Mouse (Mus musculus): ENCODE results near the gene Stxbp2.

The Stxbp2 gene

DNA sequence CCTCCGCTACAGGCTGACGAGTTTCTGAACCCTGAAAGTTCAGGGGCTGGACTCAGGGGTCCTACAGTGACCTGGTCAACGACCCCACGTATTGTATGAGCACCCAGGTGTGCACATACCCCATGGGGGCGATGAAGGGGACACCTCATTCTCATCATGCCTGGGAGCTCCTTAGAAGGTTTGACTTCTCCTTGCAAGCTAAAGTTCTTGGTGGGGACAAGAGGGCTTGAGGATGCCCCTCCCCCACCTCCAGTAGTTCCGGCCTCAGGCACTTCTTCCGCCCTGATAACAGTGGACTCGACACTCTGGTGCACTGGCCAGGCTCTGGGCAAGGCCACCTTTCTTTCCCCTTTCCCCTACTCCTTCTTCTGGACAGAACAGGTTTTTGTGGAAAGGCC is 722 bp downstream of the Stxbp2 start:
- no peak for DNase-seq (ENCODE audit: low spot score in 2 of 2)

DNA sequence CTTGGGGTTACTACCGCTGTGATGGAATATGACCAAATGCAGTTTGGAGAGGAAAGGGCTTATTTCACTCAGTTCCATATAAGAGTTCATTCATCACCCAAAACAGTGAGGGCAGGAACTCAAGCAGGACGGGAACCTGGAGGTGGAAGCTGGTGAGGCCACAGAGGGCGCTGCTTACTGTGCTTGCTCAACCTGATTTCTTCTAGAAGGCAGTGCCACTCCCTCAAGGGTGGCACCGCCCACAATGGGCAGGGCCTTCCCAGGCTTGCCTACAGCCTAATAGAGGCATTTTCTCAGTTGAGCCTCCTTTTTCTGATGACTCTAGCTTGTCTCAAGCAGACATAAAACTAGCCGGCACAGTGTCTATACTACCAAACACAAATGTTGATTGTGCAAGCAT is 15.0 kb downstream of the Stxbp2 start:
- DNase-seq (ENCODE audit: low spot score in 2 of 2): no peak

DNA sequence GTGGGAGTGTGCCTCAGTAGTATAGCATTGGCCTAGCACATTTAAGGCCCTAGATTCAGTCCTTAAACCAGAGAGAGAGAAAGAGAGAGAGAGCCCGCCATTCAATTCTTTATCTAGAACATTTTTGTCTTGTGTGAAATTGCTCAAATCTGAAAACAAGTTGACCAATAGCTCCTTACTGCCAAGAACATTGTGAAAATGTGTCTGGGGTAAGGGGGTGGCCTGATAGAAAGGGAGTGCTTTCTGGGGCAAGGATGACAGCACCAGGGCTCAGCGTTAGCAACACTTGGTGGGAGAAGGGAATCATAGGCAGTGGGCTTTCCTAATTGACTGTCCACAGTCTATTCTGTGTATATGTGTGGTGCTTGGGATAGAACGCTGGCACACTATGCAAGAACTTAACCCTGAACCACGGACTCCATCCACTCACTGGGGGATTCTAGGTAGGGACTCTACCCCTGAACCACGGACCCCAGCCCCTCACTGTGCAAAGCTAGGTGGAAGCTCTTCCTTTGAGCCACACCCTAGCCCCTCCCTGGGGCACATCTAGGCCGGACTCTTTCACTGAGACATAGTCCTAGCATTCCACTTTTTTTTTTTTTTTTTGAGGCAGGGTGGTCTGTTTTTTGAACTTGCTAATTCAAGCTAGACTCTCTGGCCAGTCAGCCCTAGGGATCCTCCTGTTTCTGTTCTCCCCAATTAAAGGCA is 16.2 kb downstream of the Stxbp2 start:
- no peak for DNase-seq (ENCODE audit: low spot score in 2 of 2)

DNA sequence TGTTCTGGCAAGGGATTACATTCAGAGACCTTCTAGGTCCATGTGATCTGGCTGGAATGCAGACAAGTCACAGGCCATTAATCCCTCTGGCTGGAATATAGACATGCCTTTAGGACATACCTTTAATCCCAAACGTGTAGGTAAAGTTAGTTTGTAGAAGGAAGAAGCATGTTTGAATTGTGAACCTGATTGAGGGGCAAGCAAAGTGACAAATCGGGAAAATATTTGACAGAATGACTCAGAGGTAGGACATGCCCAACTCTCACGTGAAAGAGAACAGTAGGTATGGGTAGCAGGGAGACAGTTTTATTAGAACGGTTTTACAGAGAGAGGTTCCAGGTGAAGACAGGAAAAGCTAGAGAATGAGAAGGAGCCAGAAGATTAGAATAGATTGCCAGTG is 16.8 kb downstream of the Stxbp2 start:
- no peak for DNase-seq (ENCODE audit: low spot score in 2 of 2)

DNA sequence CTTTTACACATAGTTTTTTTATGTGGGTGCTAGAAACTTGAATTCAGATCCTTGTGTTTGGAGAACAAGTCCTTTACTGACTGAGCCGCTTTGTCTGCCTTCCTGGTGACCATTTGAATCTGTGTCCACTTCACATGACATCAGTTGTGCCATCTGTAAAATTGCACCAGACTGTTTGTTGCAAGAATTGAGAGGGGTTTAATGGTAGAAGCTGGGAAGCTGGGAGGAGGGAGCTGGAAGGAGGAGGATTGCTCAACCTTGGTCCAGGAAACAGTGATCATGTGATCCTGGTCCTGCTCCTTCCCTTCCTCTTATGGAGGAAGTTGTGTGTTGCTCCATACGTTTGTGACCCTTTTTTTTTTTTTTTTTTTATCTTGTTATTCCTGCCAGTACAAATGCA is 17.5 kb downstream of the Stxbp2 start:
- no peak for DNase-seq (ENCODE audit: low spot score in 2 of 2)

DNA sequence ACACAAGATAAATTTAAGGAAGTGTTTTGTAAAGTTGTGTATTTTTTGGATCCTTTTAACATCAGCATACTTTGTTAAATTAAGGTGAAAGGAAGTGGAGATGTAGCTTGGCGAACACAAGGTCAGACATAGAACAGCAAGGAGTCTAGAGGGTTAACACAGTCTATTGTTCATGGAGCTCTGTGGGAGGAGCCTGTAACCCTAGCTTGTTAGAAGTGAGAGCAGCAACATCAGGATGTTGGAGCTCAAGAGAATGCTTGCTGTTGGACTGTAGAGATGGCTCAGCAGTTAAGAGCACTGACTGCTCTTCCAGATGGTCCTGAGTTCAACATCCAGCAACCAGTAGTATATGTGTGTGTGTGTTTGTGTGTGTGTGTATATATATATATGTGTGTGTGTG is 18.2 kb downstream of the Stxbp2 start:
- no peak for DNase-seq (ENCODE audit: low spot score in 2 of 2)

DNA sequence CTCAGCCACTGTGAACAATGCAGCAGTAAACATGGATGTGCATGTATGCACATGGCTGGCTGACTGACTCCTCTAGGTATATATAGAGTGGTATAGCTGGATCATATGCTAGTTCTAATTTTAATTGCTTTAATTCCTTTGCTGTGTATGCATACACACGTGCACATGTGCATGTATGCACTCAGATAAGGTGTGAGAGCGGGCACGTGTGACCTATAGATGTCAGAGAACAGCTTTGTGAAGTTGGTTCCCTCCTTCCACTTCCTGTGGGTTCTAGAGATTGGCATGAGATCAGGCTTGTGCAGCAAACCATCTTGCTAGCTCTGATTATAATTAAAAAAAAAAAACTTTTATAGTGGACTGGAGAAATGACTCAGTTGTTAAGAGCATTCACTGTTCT is 22.1 kb downstream of the Stxbp2 start:
- no peak for DNase-seq (ENCODE audit: low spot score in 2 of 2)

DNA sequence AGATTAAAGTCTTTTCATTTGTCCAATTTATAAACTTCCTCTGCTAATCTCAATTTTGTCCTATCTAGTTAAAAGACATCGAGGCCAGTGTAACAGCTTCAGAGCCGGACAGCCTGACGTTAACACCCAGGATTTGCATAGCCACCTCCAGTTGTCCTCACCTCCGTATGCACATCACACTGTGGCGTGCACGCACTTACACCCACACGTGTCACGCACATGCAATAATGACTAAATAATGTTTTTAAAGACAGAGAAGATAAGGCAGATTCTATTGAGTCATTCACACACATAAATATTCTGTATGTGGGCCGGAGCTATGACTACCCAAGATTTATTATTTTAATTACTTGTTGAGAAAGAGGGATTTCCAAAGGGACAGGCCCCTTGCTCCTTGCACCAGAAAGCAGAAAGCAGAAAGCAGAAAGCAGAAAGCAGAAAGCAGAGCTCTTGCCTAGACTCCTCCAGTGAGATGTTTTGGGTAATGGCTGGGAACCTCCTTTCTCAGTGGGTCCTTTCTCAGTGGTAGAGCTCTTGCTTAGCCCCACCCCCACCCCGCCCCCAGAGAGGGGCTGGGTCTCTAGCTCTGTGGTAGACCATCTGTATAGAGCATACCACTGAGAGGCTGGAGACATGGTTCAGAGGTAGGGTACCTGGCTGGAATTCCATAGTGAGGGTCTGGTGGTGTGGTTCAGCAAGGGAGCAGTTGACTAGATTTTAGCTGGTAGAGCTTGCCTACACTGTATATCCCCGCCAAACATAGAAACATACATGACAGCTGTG is 24.2 kb downstream of the Stxbp2 start:
- no peak for DNase-seq (ENCODE audit: low spot score in 2 of 2)

DNA sequence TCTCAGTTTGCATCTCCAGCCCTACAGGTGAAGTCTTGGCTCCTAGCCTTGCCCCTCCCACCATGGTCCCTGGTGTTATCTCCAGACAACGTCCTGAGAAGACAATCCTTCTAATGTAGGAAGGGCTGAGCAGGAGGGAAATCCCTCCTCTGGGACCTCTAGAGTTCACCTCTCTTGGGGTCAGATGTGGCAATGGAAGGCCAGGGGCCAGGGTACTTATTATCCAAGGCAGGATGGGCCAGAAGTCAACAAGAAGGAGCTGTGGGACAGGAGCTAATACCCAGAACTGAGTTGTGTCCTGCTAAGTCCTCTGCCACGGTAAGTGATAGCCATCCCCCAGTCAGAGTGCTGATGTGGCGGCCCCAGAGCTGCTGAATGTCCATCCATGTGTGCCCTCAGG is 24.8 kb downstream of the Stxbp2 start, which contains the start of gene Retn:
TSS of gene Retn (plus strand) at position 245 of the 400 bp plus-strand sequence.
- no peak for DNase-seq (ENCODE audit: low spot score in 2 of 2)

DNA sequence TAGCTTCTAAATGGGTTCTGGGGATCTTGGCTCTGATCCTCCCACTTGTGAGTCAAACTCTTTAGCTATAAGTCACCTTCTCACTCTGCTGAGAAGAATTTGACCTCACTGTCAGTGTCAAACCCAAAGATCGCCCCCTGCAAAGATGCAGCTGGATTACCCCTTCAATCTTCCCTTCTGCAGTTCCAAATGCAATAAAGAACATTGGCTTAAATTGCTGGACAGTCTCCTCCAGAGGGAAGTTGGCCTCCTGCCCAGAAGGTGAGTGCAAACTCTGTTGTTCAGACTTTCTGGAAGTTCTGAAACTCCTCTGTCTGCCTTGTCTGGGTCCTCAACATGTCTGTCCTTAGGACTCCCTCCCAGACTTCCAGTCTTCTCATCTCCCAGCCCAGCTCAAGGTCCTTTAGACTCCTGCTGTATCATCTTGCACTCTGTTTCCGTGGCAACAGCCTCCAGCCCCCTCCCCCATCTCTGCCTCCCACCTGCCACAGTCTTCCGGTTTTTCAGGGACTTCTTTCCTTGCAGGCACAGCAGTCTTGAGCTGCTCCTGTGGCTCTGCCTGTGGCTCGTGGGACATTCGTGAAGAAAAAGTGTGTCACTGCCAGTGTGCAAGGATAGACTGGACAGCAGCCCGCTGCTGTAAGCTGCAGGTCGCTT is 26.1 kb downstream of the Stxbp2 start:
- no peak for DNase-seq (ENCODE audit: low spot score in 2 of 2)

DNA sequence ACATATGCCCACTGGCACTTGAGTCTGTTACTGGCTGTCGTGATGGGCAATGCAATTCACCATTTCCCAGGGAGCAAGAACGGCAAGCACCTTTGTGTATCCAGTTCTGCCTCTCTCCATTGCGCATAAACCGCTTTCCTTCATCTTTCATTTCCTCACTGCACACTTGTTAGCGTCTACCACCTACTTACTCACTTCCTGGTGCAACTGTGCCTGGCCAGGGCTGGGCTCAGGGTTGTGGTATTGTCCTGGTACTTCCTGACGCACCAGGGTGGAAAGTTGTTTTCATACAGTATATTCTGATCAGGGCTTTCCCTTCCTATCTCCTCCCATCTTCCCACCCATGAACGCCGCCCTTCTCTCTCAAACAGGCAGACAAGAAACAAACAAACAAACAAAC is 30.1 kb downstream of the Stxbp2 start:
- DNase-seq (ENCODE audit: low spot score in 2 of 2): no peak

DNA sequence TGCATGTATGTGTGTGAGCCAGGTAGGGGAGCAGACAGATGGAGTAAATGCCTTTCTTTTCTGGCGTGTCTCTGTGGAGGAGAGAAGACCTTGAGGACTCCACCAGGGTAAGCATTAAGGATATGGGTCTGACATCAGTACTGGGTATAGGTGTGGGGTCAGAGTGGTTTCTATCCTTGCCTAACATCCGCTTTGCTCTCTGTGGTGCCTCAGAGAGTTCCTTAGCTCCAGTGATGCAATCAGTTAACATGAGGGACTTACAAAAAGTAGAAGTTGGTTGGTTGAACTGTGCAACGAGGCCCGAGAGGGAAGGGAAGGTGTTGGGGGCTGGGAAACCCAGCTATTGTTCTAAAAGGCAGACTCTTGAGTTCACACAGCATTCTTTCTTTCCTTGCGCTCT is 33.6 kb downstream of the Stxbp2 start:
- no peak for DNase-seq (ENCODE audit: low spot score in 2 of 2)

DNA sequence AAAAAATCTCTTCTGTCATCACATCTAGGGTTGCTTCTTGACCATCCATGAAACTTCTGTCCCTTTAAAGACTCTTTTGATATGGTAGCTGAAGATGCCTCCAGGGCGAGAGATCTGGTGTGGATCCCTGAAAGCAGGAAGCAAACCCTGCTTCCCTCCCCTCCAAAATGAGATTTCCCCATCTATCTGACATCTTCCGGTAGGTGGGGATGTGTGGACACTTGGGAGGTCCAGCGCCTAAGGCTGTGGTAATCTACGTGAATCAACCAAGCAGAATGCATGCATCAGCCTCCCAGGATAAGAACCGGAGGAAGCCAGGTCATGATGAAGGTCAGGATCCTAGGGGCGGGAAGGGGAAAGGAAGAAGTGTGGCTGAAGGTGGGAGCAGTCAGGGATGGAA is 34.8 kb downstream of the Stxbp2 start, which contains the start of gene Mcemp1:
TSS of gene Mcemp1 (plus strand) at position 248 of the 400 bp plus-strand sequence.
- no peak for DNase-seq (ENCODE audit: low spot score in 2 of 2)

DNA sequence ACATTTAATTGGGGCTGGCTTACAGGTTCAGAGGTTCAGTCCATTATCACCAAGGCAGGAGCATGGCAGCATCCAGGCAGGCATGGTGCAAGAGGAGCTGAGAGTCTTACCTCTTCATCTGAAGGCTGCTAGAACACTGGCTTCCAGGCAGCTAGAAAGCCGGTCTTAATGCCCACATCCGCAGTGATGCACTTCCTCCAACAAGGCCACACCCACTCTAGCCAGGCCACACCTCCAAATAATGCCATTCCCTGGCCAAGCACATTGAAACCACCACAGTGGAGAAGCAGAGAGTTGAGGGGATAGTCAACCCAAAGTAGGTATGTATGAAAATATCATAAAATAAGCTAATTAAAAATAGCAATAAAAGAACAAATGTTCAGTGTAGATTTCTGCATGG is 39.6 kb downstream of the Stxbp2 start:
- no peak for DNase-seq (ENCODE audit: low spot score in 2 of 2)

DNA sequence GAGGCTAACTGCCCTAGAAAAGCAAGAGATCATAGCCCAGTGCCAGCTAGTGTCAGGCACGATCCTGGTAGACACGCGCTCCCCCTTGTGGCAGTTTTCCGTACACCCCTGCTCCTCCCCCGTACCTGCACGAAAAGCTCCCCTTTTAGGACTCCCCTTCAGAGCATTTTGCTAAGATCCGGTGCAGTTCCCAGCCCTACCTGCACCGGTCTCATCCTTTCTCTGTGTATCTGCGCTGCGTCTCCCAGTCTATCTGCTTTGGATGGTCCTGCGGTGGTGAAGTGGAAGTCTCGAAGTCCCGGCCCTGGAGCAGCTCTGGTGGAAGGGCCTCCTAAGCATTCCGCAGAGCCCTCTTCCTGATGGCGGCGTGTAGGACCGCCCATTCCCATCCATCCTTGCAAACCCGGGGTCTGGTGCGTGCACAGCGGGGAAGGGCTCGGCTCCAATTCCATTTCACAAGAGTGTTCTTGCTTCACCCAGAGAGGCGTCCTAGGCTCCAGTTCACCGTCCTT is 41.3 kb downstream of the Stxbp2 start, which contains the start of gene Fcor:
TSS of gene Fcor (minus strand) at position 383 of the 512 bp plus-strand sequence.
- DNase-seq (ENCODE audit: low spot score in 2 of 2): peak; percentile 79 to 86

DNA sequence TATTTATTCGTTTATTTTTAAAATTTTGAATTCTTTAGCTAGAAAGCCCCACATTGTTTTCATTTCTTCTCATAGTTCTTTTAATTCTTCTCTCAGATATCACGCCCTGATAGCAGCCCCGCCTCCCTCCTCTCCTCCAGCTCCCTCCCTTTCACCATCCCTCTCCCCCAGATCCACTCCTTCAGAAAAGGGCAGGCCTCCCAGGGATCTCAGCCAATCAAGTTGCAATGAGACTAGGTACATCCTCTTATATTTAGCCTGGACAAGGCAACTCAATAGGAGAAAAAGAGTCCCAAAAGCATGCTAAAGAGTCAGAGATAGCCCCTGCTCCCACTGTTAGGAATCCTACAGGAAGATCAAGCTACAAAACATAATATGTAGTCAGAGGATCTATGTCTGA is 43.9 kb downstream of the Stxbp2 start:
- no peak for DNase-seq (ENCODE audit: low spot score in 2 of 2)

DNA sequence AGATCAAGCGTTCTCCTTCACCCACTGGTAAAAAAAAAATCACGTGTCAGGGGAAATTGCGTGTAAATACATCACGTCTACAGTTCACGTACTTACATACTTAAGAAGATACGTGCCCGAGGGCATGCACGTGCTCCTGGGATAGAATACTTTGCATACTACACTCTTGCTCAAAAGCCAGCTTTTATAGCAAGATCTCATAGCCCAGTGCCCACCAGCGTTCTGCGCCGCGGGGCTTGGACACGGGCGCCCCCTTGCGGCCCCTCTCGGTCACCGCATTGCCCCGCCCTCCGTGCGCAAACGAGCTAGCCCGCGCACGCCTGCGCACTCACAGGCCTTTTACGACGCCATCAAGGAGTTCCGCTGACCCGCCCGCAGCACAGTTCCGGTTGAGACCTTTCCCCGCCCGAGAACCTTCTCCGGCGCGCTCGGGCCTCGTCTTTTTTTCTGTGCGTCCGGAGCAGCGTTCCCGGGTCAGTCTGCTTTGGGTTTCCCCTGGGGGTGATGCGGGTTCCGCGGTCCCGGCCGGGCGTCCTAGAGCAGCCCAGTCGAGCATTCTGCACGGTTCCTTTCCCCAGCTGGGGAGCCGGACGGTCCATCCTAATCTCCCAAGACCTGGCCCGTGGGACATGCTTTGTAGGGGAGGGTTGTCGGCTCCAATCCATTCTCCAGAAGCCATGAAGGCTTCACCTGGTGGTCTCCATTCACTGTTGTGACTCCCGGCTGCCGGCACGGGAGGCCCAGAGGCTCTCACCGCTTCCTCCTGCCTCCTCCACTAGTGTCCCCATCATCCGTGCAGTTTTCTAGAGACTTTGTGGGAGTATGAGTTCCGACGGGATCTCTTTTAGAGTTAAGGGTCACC is 45.6 kb downstream of the Stxbp2 start, which contains the start of gene Trappc5:
TSS of gene Trappc5 (plus strand) at position 169 of the 862 bp plus-strand sequence.
- peak; percentile 96 to 98 for DNase-seq (ENCODE audit: low spot score in 2 of 2)

DNA sequence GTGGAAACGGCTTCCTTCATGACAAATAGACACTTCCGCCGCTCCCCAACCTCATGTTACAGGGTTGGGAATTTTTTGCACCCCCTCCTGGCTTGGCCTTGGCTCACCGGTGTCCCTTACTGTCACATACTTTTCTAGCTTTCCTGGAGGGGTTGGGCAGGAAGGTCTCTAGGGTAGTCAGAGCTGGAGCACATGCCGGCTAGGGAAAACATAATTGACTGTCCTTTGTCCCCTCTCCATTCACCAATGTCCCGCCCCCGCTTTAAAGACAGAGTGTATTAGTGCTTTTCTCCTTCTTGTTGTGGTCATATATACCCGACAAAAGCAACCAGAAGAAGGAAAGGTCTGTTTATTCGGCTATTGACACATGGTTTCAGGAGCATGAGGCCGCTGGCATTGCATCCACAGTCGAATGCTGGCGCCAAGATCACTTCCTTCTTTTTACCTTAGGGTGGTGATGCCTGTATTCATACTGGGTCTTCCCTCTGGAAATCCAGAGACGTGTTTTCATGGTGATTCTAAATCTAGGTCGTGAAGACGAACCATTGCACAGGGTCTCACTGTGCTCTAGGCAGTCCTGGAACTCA is 46.3 kb downstream of the Stxbp2 start:
- DNase-seq (ENCODE audit: low spot score in 2 of 2): no peak

DNA sequence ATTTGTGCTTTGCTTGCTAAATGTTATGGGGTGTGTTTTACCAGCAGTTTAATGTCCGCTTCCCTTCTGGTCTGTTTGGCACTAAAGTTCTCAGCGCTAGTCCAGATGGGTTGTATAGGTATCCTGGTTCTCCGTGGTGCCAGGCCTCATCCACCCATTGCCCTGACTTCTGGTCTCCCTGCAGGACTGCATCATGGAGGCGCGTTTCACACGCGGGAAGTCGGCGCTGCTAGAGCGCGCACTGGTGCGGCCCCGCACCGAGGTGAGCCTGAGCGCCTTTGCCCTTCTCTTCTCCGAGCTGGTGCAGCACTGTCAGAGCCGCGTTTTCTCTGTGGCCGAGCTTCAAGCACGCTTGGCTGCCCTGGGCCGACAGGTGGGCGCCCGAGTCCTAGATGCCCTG is 48.1 kb downstream of the Stxbp2 start:
- no peak for DNase-seq (ENCODE audit: low spot score in 2 of 2)

DNA sequence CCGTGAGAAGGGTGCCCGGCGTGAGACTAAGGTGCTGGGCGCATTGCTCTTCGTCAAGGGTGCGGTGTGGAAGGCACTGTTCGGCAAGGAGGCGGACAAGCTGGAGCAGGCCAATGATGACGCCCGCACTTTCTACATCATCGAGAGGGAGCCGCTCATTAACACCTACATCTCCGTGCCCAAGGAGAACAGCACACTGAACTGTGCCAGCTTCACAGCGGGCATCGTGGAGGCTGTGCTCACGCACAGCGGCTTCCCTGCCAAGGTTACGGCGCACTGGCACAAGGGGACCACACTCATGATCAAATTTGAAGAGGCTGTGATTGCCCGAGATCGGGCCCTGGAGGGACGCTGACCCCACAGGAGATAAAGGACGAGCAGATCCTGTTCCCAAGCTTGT is 48.5 kb downstream of the Stxbp2 start:
- no peak for DNase-seq (ENCODE audit: low spot score in 2 of 2)

DNA sequence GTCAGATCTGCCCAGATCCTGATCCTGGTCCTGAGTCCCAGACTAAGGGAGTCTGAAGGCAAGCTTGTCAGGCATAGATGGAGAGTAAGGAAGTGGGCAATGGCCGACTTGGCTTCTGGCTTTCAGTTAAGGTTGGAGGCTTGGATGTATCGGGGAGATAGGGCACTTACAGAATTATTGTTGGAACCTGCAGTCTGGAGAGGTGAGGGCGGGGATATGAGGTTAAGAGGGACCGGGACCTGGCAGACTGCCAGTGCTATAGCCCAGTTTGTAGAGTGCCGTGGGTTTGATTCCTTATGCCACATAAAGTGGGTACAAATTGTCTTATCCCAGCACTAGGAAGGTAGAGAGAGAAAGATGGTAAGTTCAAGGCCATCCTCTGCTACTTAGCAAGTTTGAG is 48.9 kb downstream of the Stxbp2 start:
- no peak for DNase-seq (ENCODE audit: low spot score in 2 of 2)
